Mouse (Mus musculus) spleen, adult 12 weeks (tissue): ENCODE data around the gene Cdh4.

Experiments used
- DNase-seq: peaks from one replicate; pipeline ENCODE4 v3.0.0; 2022; ENCODE audit warnings: low spot score

Gene Cdh4

GRCm38 (mm10) chr2:179442191-179442540 is at the start of gene Cdh4:
Cdh4 (plus strand) TSS chr2:179442431.
- DNase-seq: no peak

GRCm38 (mm10) chr2:179395442-179395841 is 46.8 kb upstream of the Cdh4 start:
- DNase-seq: no peak

- no peak for DNase-seq
Observed at GRCm38 (mm10) chr2:179399645-179400249, 42.5 kb upstream of the Cdh4 start.

GRCm38 (mm10) chr2:179410866-179411561 is 31.2 kb upstream of the Cdh4 start:
- no peak for DNase-seq

- DNase-seq: no peak
Observed at GRCm38 (mm10) chr2:179412966-179413365, 29.3 kb upstream of the Cdh4 start.

GRCm38 (mm10) chr2:179414253-179414652 is 28.0 kb upstream of the Cdh4 start:
- DNase-seq: no peak

- DNase-seq: no peak
Observed at GRCm38 (mm10) chr2:179414704-179415103, 27.5 kb upstream of the Cdh4 start.

- no peak for DNase-seq
Observed at GRCm38 (mm10) chr2:179415892-179416403, 26.3 kb upstream of the Cdh4 start.

GRCm38 (mm10) chr2:179416587-179417227 is 25.5 kb upstream of the Cdh4 start:
- no peak for DNase-seq

GRCm38 (mm10) chr2:179425602-179426001 is 16.6 kb upstream of the Cdh4 start:
- no peak for DNase-seq

- DNase-seq: no peak
Observed at GRCm38 (mm10) chr2:179428889-179429288, 13.3 kb upstream of the Cdh4 start.

- no peak for DNase-seq
Observed at GRCm38 (mm10) chr2:179440161-179440560, 2.1 kb upstream of the Cdh4 start.

- DNase-seq: no peak
Observed at GRCm38 (mm10) chr2:179441086-179441485, 1.1 kb upstream of the Cdh4 start.

- no peak for DNase-seq
Observed at GRCm38 (mm10) chr2:179441717-179442116, 514 bp upstream of the Cdh4 start.

- DNase-seq: no peak
Observed at GRCm38 (mm10) chr2:179442541-179443225, 452 bp downstream of the Cdh4 start.

- no peak for DNase-seq
Observed at GRCm38 (mm10) chr2:179443226-179443815, 1.1 kb downstream of the Cdh4 start.

- no peak for DNase-seq
Observed at GRCm38 (mm10) chr2:179443959-179444358, 1.7 kb downstream of the Cdh4 start.

GRCm38 (mm10) chr2:179448256-179448655 is 6.0 kb downstream of the Cdh4 start:
- no peak for DNase-seq

- DNase-seq: no peak
Observed at GRCm38 (mm10) chr2:179449018-179449417, 6.8 kb downstream of the Cdh4 start.

- DNase-seq: no peak
Observed at GRCm38 (mm10) chr2:179459196-179459595, 17.0 kb downstream of the Cdh4 start.

- no peak for DNase-seq
Observed at GRCm38 (mm10) chr2:179459606-179460005, 17.4 kb downstream of the Cdh4 start.

GRCm38 (mm10) chr2:179463514-179463913 is 21.3 kb downstream of the Cdh4 start:
- DNase-seq: no peak
